Mouse (Mus musculus) liver, postnatal 0 days (tissue): ENCODE results near the gene Lenep. TPM values are rescaled to one million over a fixed set of nuclear protein-coding genes. Genes with fewer than 3 reads are reported as not detected.

ENCODE experiments used
- ATAC-seq: fragments of 200-750 bp; cut with Nextera tagmentation; 2 replicates; pipeline ENCODE4 v1.8.0; 2017; ENCODE audit warnings: mild to moderate bottlenecking, moderate library complexity
- DNase-seq: peaks from one replicate; pipeline ENCODE4 v3.0.0-alpha.2; 2016
- H3K27ac ChIP-seq: fragments of 300-500 bp; sonication (generic); 2 replicates; pipeline ENCODE4 v1.5.1; 2014; ENCODE audit warnings: antibody characterized with exemption, moderate library complexity, mild to moderate bottlenecking, low read depth
- H3K27me3 ChIP-seq: fragments of 300-500 bp; sonication (generic); 2 replicates; pipeline ENCODE4 v1.6.1; 2014; ENCODE audit warnings: low read length, control low read depth, mixed read lengths; ENCODE audit not compliant: insufficient read depth
- H3K36me3 ChIP-seq: fragments of 300-500 bp; sonication (generic); replicated peaks from 2 replicates; pipeline ENCODE4 v1.6.1; 2014; ENCODE audit warnings: mild to moderate bottlenecking, control low read depth, low read length, moderate library complexity, mixed read lengths; ENCODE audit not compliant: insufficient read depth
- H3K4me1 ChIP-seq: fragments of 300-500 bp; sonication (generic); 2 replicates; pipeline ENCODE4 v1.6.1; 2014; ENCODE audit warnings: antibody characterized with exemption, mild to moderate bottlenecking, control low read depth; ENCODE audit not compliant: insufficient read depth
- H3K4me2 ChIP-seq: fragments of 300-500 bp; sonication (generic); 2 replicates; pipeline ENCODE4 v1.6.1; 2014; ENCODE audit warnings: low read depth, mild to moderate bottlenecking, low read length, moderate library complexity, mixed read lengths
- H3K4me3 ChIP-seq: fragments of 300-500 bp; sonication (generic); 2 replicates; pipeline ENCODE4 v1.5.1; 2014; ENCODE audit warnings: low read depth, low read length
- H3K9ac ChIP-seq: fragments of 300-500 bp; sonication (generic); replicated peaks from 2 replicates; pipeline ENCODE4 v1.6.1; 2014; ENCODE audit warnings: mild to moderate bottlenecking, moderate library complexity
- H3K9me3 ChIP-seq: fragments of 300-500 bp; sonication (generic); 2 replicates; pipeline ENCODE4 v1.6.1; 2016; ENCODE audit warnings: mild to moderate bottlenecking, control low read depth, low read length, mixed read lengths
- CTCF ChIP-seq: sonication (generic); IDR thresholded peaks from 2 replicates; pipeline ENCODE4 v1.5.1; 2016; ENCODE audit warnings: antibody characterized with exemption, low read depth
- EP300 ChIP-seq: IDR thresholded peaks from 2 replicates; pipeline ENCODE4 v1.6.1; 2016; ENCODE audit warnings: antibody characterized with exemption, low read depth, mild to moderate bottlenecking
- WGBS: fragments of 180-500 bp; shearing (Covaris S2); extraction: QIAGEN DNeasy Blood & Tissue Kit; methylation state at CpG from one replicate; pipeline ENCODE4 v1.1.7; 2014; ENCODE audit not compliant: insufficient replicate concordance; 5-methylcytosine and 5-hydroxymethylcytosine counted together
- polyA plus RNA-seq: library from polyadenylated mRNA; unstranded; fragments of >200 nt; fragmentation: Nextera tagmentation; extraction: Ambion mirVana; gene quantifications from 2 replicates; pipeline ENCODE4 v1.2.1, GENCODE M21; 2015

The Lenep gene
- polyA plus RNA-seq, 1 experiment from 2014 or later, result not detected

- no peak overlapping the region for H3K4me2 ChIP-seq
- TF ChIP-seq CTCF (no peak), EP300 (no peak)
- no peaks in the 10 kb centered on the region for H3K36me3 ChIP-seq
- ATAC-seq (no peak), DNase-seq (no peak)
- WGBS, result 73% methylated on average over 6 of the region's 6 CpGs
- no peak overlapping the region for H3K27ac ChIP-seq
- H3K4me3 ChIP-seq, result no peak overlapping the region
- no peaks in the 10 kb centered on the region for H3K4me1 ChIP-seq
- no peak overlapping the region for H3K9ac ChIP-seq
- no peaks in the 10 kb centered on the region for H3K9me3 ChIP-seq
- H3K27me3 ChIP-seq, result no peaks in the 10 kb centered on the region
Observed at GRCm38 (mm10) chr3:89359630-89360029, 43.0 kb downstream of the Lenep start.

- ATAC-seq (no peak), DNase-seq (no peak)
- TF ChIP-seq CTCF (no peak), EP300 (no peak)
- no peak overlapping the region for H3K27ac ChIP-seq
- H3K4me1 ChIP-seq, result no peaks in the 10 kb centered on the region
- no peak overlapping the region for H3K4me3 ChIP-seq
- H3K9me3 ChIP-seq, result no peaks in the 10 kb centered on the region
- H3K36me3 ChIP-seq, result no peaks in the 10 kb centered on the region
- WGBS, result 55% methylated on average over 9 of the region's 9 CpGs
- peaks cover 5% of the 10 kb centered on the region; the same call in 1 of the 2 replicates for H3K27me3 ChIP-seq
- H3K9ac ChIP-seq, result no peak overlapping the region
- no peak overlapping the region for H3K4me2 ChIP-seq
Observed at GRCm38 (mm10) chr3:89356029-89356428, 46.6 kb downstream of the Lenep start.

- no peak for TF ChIP-seq EP300
- TF ChIP-seq CTCF, result no peak
- DNase-seq (no peak), ATAC-seq (0 out of 2 replicates have a peak, but pooled peaks have one; percentile 1)
- Histone ChIP-seq H3K4me3 (no peak overlapping the region), H3K9me3 (no peaks in the 10 kb centered on the region), H3K9ac (no peak overlapping the region), H3K27ac (no peak overlapping the region), H3K4me1 (no peaks in the 10 kb centered on the region), H3K36me3 (no peaks in the 10 kb centered on the region), H3K27me3 (peaks cover 9% of the 10 kb centered on the region; the same call in 1 of the 2 replicates), H3K4me2 (no peak overlapping the region)
- WGBS, result 60% methylated on average over 6 of the region's 6 CpGs
Observed at GRCm38 (mm10) chr3:89355512-89355902, 47.1 kb downstream of the Lenep start.

GRCm38 (mm10) chr3:89354816-89355511 lies 47.6 kb downstream of the Lenep start:
- peaks cover 4% of the 10 kb centered on the region for H3K4me1 ChIP-seq
- ATAC-seq (peak; percentile 73), DNase-seq (peak; percentile 87)
- no peaks in the 10 kb centered on the region for H3K36me3 ChIP-seq
- H3K9ac ChIP-seq, result no peak overlapping the region
- 19% methylated on average over 5 of the region's 5 CpGs for WGBS
- no peak overlapping the region for H3K4me2 ChIP-seq
- no peak overlapping the region for H3K4me3 ChIP-seq
- H3K9me3 ChIP-seq, result no peaks in the 10 kb centered on the region
- H3K27me3 ChIP-seq, result peaks cover 14% of the 10 kb centered on the region; the same call in 1 of the 2 replicates
- TF ChIP-seq EP300, result no peak
- peak; percentile 90 for TF ChIP-seq CTCF
- H3K27ac ChIP-seq, result no peak overlapping the region

- Histone ChIP-seq H3K9me3 (no peaks in the 10 kb centered on the region), H3K27me3 (peaks cover 28% of the 10 kb centered on the region), H3K4me1 (peaks cover 14% of the 10 kb centered on the region), H3K4me3 (no peak overlapping the region), H3K4me2 (no peak overlapping the region), H3K27ac (no peak overlapping the region), H3K36me3 (no peaks in the 10 kb centered on the region), H3K9ac (no peak overlapping the region)
- no peak for ATAC-seq
- no peak for TF ChIP-seq CTCF
- TF ChIP-seq EP300, result no peak
- WGBS, result 67% methylated on average over 5 of the region's 5 CpGs
- no peak for DNase-seq
Observed at GRCm38 (mm10) chr3:89351271-89351670, 51.3 kb downstream of the Lenep start.

Other genes starting within 250 kb of the Lenep start
- 0.19 and 0.49 TPM in 2 replicates for gene Hcn3, start 242.6 kb downstream of the Lenep start, polyA plus RNA-seq
- 5.0 and 5.7 TPM in 2 replicates for gene Clk2, start 238.0 kb downstream of the Lenep start, polyA plus RNA-seq
- 50.1 and 52.2 TPM in 2 replicates for gene Scamp3, start 225.3 kb downstream of the Lenep start, polyA plus RNA-seq
- gene Fam189b, start 219.7 kb downstream of the Lenep start, polyA plus RNA-seq, result 1.4 and 2.1 TPM in 2 replicates
- 25.8 and 26.3 TPM in 2 replicates for gene Gba, start 199.9 kb downstream of the Lenep start, polyA plus RNA-seq
- 1.3 and 1.8 TPM in 2 replicates for gene Thbs3, start 187.6 kb downstream of the Lenep start, polyA plus RNA-seq
- gene Mtx1, start 175.7 kb downstream of the Lenep start, polyA plus RNA-seq, result 105 and 111 TPM in 2 replicates
- 0.40 and 0.56 TPM in 2 replicates for gene Muc1, start 173.7 kb downstream of the Lenep start, polyA plus RNA-seq
- 141 TPM in 2 replicates for gene Krtcap2, start 156.8 kb downstream of the Lenep start, polyA plus RNA-seq
- gene Trim46, start 156.5 kb downstream of the Lenep start, polyA plus RNA-seq, result 0.06 and 0.21 TPM in 2 replicates
- gene Dpm3, start 143.4 kb downstream of the Lenep start, polyA plus RNA-seq, result 63.2 and 73.2 TPM in 2 replicates
- 18.3 and 19.6 TPM in 2 replicates for gene Slc50a1, start 132.2 kb downstream of the Lenep start, polyA plus RNA-seq
- gene Efna1, start 121.7 kb downstream of the Lenep start, polyA plus RNA-seq, result 22.1 and 27.8 TPM in 2 replicates
- not detected in 2 replicates for gene Efna3, start 79.8 kb downstream of the Lenep start, polyA plus RNA-seq
- gene Efna4, start 64.8 kb downstream of the Lenep start, polyA plus RNA-seq, result 0.36 and 0.56 TPM in 2 replicates
- gene Adam15, start 52.8 kb downstream of the Lenep start, polyA plus RNA-seq, result 9.1 and 9.2 TPM in 2 replicates
- gene Dcst2, start 40.8 kb downstream of the Lenep start, polyA plus RNA-seq, result 0.05 TPM in 1 of 2 replicates, not detected in the other
- 0.13 and 0.15 TPM in 2 replicates for gene Dcst1, start 37.5 kb downstream of the Lenep start, polyA plus RNA-seq
- 4.1 and 4.7 TPM in 2 replicates for gene Zbtb7b, start 8.0 kb downstream of the Lenep start, polyA plus RNA-seq
- 18.8 and 20.0 TPM in 2 replicates for gene Flad1, start 9.1 kb upstream of the Lenep start, polyA plus RNA-seq
- gene Cks1b, start 15.6 kb upstream of the Lenep start, polyA plus RNA-seq, result 130 and 141 TPM in 2 replicates
- gene Shc1, start 15.7 kb upstream of the Lenep start, polyA plus RNA-seq, result 23.8 and 24.7 TPM in 2 replicates
- 5.9 and 6.9 TPM in 2 replicates for gene Pygo2, start 27.4 kb upstream of the Lenep start, polyA plus RNA-seq
- gene Pbxip1, start 33.9 kb upstream of the Lenep start, polyA plus RNA-seq, result 9.4 and 9.8 TPM in 2 replicates
- gene Pmvk, start 51.7 kb upstream of the Lenep start, polyA plus RNA-seq, result 13.4 and 13.8 TPM in 2 replicates
- 0.04 TPM in 2 replicates for gene Kcnn3, start 117.4 kb upstream of the Lenep start, polyA plus RNA-seq